In the genomic region with DNA sequence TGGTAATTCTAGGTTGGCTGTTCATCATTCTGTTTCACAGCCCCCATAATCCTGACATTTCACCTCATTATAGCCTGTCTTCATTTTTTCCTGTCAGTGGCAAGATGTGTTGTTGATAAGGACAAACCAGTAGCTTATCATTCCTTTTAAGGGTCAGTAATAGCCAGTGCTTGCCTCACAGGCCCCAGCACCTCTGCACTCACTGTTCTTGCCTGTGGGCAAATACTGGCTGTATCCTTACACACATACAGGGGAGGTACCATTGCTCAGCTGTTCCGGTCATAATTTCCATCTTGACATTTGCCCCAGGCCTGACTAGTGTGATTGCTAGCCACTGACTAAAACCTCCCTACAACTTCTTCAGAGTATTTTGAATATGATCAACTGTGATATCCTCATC, we compare ENCODE assay signal across 31 mouse cellular contexts.
A peak's percentile ranks its signal among the peaks of the same experiment; 100 is the strongest.
DNase-seq lines count a peak whose midpoint lies in the region; ATAC-seq and TF ChIP-seq lines count a peak whose summit lies in the region.
"Had no signal": no experiment of that assay in that cellular context is flagged by ENCODE, and none has a peak within 500 bp of the region (broad histone marks: within the 10 kb centered on the region; RNA-seq: fewer than 3 reads in every experiment).

No protein-coding gene starts in this region.

- no peak overlapping the region for H3K4me2 ChIP-seq in midbrain, embryonic 13.5 days (replicated peaks)
- H3K4me2 ChIP-seq in midbrain, postnatal 0 days (ENCODE audit: low read depth, low read length, poor library complexity, severe bottlenecking) = no peak overlapping the region
- H3K4me2 ChIP-seq: forebrain, embryonic 12.5 days; hindbrain, embryonic 12.5 days; limb, embryonic 15.5 days; liver, embryonic 13.5 days; neural tube, embryonic 13.5 days; stomach, embryonic 15.5 days had no signal

- no peak for ATAC-seq in midbrain, embryonic 13.5 days
- ATAC-seq in midbrain, postnatal 0 days (ENCODE audit: low FRiP score) = no peak
- ATAC-seq: activated CD4-positive, CD25-positive, alpha-beta regulatory T cell, adult 4 months; CD4-positive, CD25-positive, alpha-beta regulatory T cell, adult 4 months; intestine, postnatal 0 days had no signal

- 0 out of 2 replicates have a peak overlapping the region, but pooled peaks have one; percentile 2 for H3K27ac ChIP-seq in midbrain, embryonic 13.5 days
- H3K27ac ChIP-seq in midbrain, postnatal 0 days (ENCODE audit: low read depth, low read length) = no peak overlapping the region
- no peak overlapping the region for H3K27ac ChIP-seq in heart, adult 2 months
- H3K27ac ChIP-seq: forebrain, embryonic 12.5 days; hindbrain, embryonic 12.5 days; limb, embryonic 10.5 days; limb, embryonic 15.5 days; liver, embryonic 13.5 days; neural tube, embryonic 13.5 days; stomach, embryonic 15.5 days had no signal

- DNase-seq in adrenal gland, adult 2 months = peak; percentile 24
- no peak for DNase-seq in adrenal gland, postnatal 25 days
- no peak for DNase-seq in midbrain, postnatal 0 days (ENCODE audit: low spot score)
- DNase-seq in 3T3-L1 (ENCODE audit: low read depth, low spot score) = peak; percentile 29
- peak; percentile 2 to 6 for DNase-seq in adrenal gland, postnatal 36 days
- DNase-seq in frontal cortex, postnatal 14 days (ENCODE audit: low spot score in 2 of 2) = no peak
- DNase-seq in heart, adult 2 months = no peak
- DNase-seq: cerebellum, adult 18-20 months; cerebellum, postnatal 10 days; forebrain, postnatal 0 days; gastrocnemius, postnatal 10 days; heart, postnatal 14 days; kidney, adult 9 months; kidney, postnatal 10 days; layer of hippocampus, postnatal 36 days; liver, embryonic 13.5 days; lung, adult 18-20 months; lung, postnatal 14 days; right cerebral cortex, postnatal 14 days; thymus, postnatal 14 days had no signal

- H3K27me3 ChIP-seq in midbrain, embryonic 13.5 days = no peaks in the 10 kb centered on the region
- no peaks in the 10 kb centered on the region for H3K27me3 ChIP-seq in midbrain, postnatal 0 days (ENCODE audit: insufficient read depth, low read length)
- no peaks in the 10 kb centered on the region for H3K27me3 ChIP-seq in heart, adult 2 months (ENCODE audit: control insufficient read depth, insufficient read depth, low read length)
- H3K27me3 ChIP-seq: forebrain, embryonic 12.5 days; hindbrain, embryonic 12.5 days; limb, embryonic 15.5 days; liver, embryonic 13.5 days; neural tube, embryonic 13.5 days; stomach, embryonic 15.5 days had no signal

- no peaks in the 10 kb centered on the region for H3K79me2 ChIP-seq in heart, adult 2 months (replicated peaks; ENCODE audit: control insufficient read depth, insufficient read depth, low read length)

- intact Hi-C loops in heart, adult 2 months (cut with DNase I) = no loop called here

- no peak for TF ChIP-seq EP300 in heart, adult 2 months (IDR thresholded peaks at IDR 0.05; ENCODE audit: insufficient read depth, low read depth, low read length)

- H3K4me1 ChIP-seq in midbrain, embryonic 13.5 days (replicated peaks) = peaks cover 3% of the 10 kb centered on the region; the same call in 1 of the 2 replicates
- no peaks in the 10 kb centered on the region for H3K4me1 ChIP-seq in midbrain, postnatal 0 days (ENCODE audit: insufficient read depth, low read length)
- H3K4me1 ChIP-seq in heart, adult 2 months (ENCODE audit: control insufficient read depth, insufficient read depth, low read length) = peaks cover 2% of the 10 kb centered on the region; the same call in 1 of the 2 replicates
- H3K4me1 ChIP-seq: forebrain, embryonic 12.5 days; limb, embryonic 15.5 days; stomach, embryonic 15.5 days had no signal

- TF ChIP-seq CTCF in midbrain, postnatal 0 days (IDR thresholded peaks at IDR 0.05) = no peak
- TF ChIP-seq CTCF in heart, adult 2 months (IDR thresholded peaks at IDR 0.05) = no peak

- H3K36me3 ChIP-seq in midbrain, embryonic 13.5 days = no peaks in the 10 kb centered on the region
- H3K36me3 ChIP-seq in midbrain, postnatal 0 days (ENCODE audit: insufficient read depth, low read length) = no peaks in the 10 kb centered on the region
- H3K36me3 ChIP-seq in heart, adult 2 months (ENCODE audit: control insufficient read depth, insufficient read depth, low read length) = no peaks in the 10 kb centered on the region
- H3K36me3 ChIP-seq: forebrain, embryonic 12.5 days; hindbrain, embryonic 12.5 days; limb, embryonic 10.5 days; limb, embryonic 15.5 days; liver, embryonic 13.5 days; neural tube, embryonic 13.5 days; stomach, embryonic 15.5 days had no signal

- no peaks in the 10 kb centered on the region for H3K9me3 ChIP-seq in midbrain, embryonic 13.5 days
- H3K9me3 ChIP-seq in midbrain, postnatal 0 days (ENCODE audit: low read length) = no peaks in the 10 kb centered on the region
- H3K9me3 ChIP-seq: forebrain, embryonic 12.5 days; hindbrain, embryonic 12.5 days; limb, embryonic 10.5 days; limb, embryonic 15.5 days; liver, embryonic 13.5 days; neural tube, embryonic 13.5 days; stomach, embryonic 15.5 days had no signal

- no peak overlapping the region for H3K9ac ChIP-seq in midbrain, embryonic 13.5 days (replicated peaks)
- H3K9ac ChIP-seq in midbrain, postnatal 0 days (replicated peaks; ENCODE audit: low read length, poor library complexity, severe bottlenecking) = no peak overlapping the region
- H3K9ac ChIP-seq in heart, adult 2 months (ENCODE audit: low read depth, low read length) = no peak overlapping the region
- H3K9ac ChIP-seq: forebrain, embryonic 12.5 days; forebrain, postnatal 0 days; hindbrain, embryonic 12.5 days; limb, embryonic 15.5 days; liver, embryonic 13.5 days; neural tube, embryonic 13.5 days; stomach, embryonic 15.5 days had no signal

- 76% methylated on average over 1 of the region's 1 CpGs for WGBS in midbrain, embryonic 13.5 days
- 82% methylated on average over 1 of the region's 1 CpGs for WGBS in midbrain, postnatal 0 days
- WGBS in heart, adult 2 months = 92% methylated on average over 1 of the region's 1 CpGs

- H3K4me3 ChIP-seq in midbrain, embryonic 13.5 days (replicated peaks) = no peak overlapping the region
- H3K4me3 ChIP-seq in midbrain, postnatal 0 days (ENCODE audit: low read depth, low read length) = no peak overlapping the region
- no peak overlapping the region for H3K4me3 ChIP-seq in heart, adult 2 months
- H3K4me3 ChIP-seq: erythroblast, embryonic 14.5 days; forebrain, embryonic 12.5 days; hindbrain, embryonic 12.5 days; limb, embryonic 10.5 days; limb, embryonic 15.5 days; liver, embryonic 13.5 days; neural tube, embryonic 13.5 days; stomach, embryonic 15.5 days had no signal

- TF ChIP-seq POLR2A in heart, adult 2 months (IDR thresholded peaks at IDR 0.05; ENCODE audit: insufficient read depth, low read depth, low read length) = no peak

Comparison
In these comparisons a context has a peak if more than half of its experiments do, and no peak if none do; other contexts are left out.
1. DNase-seq: peak in adrenal gland, adult 2 months (single experiment), 3T3-L1 (single experiment) and adrenal gland, postnatal 36 days (2 of 2); none in adrenal gland, postnatal 25 days (single experiment), midbrain, postnatal 0 days (single experiment), frontal cortex, postnatal 14 days (0 of 2) and heart, adult 2 months (0 of 2).